Mouse (Mus musculus): ENCODE measurements around the gene Nat8f3. TPM values are rescaled to one million over a fixed set of nuclear protein-coding genes. Genes with fewer than 3 reads are reported as not detected.
"Not testable (repeated sequence)": the region's sequence is repeated elsewhere in the genome, so short reads cannot be mapped to it uniquely, and the experiment has no call there.

The Nat8f3 gene
- 0.15 and 0.34 TPM in 2 replicates for polyA plus RNA-seq (2016; fragmentation: Nextera tagmentation; extraction: Ambion mirVana)

DNA sequence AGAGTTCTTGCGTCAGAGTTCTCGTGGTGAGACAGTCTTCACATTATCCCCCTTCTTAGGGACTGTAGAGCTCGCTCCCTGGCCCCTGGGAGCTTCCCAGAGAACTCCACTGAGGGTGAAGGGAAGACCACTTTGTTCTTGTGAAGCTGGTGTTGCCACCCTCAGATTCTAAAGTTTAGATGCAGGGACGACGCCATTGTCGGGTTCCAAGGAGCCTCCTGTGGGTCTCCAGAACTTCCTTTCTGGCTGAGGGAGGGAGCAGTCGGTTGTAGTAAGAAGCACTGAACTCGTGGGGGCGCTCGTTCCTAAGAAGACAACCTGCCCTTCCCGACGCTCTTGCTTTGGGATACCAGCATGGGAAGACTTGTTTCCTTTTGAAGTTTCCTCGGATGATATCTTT lies at the start of gene Nat8f3:
Nat8f3 (minus strand) TSS at position 223 of the 400 bp plus-strand sequence.
- not testable (repeated sequence) for H3K9me3 ChIP-seq (replicated peaks); H3K4me3 ChIP-seq; ATAC-seq (ENCODE audit: insufficient number of reproducible peaks, low FRiP score); H3K27me3 ChIP-seq (replicated peaks); H3K4me1 ChIP-seq (replicated peaks); H3K36me3 ChIP-seq; H3K4me2 ChIP-seq; H3K27ac ChIP-seq (ENCODE audit: poor library complexity, severe bottlenecking); H3K9ac ChIP-seq
- WGBS = 52% methylated on average over 13 of the region's 13 CpGs

DNA sequence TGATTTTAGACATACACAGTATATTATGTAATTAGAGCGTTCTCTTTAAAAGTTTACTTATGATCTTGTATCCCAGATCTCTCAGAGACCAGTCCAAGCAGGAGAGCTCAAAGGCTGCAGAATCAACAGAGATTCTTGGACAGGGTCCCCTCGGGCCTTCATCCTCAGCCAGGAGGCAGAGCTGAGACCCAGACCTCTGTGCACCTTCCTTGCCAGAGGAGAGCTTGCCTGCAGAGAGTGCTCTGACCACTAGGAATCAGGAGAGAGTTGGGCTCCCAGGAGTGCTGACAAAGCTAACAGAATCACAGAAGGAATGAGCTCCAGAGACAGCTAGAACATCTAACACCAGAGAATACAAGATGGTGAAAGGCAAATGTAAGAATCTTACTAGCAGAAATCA lies 47.8 kb upstream of the Nat8f3 start:
- no peaks in the 10 kb centered on the region for H3K27me3 ChIP-seq (replicated peaks)
- WGBS = 81% methylated on average over 2 of the region's 2 CpGs
- H3K36me3 ChIP-seq = no peaks in the 10 kb centered on the region
- H3K4me2 ChIP-seq = no peak overlapping the region
- no peak overlapping the region for H3K4me3 ChIP-seq
- ATAC-seq (ENCODE audit: insufficient number of reproducible peaks, low FRiP score) = no peak
- H3K9ac ChIP-seq = no peak overlapping the region
- H3K9me3 ChIP-seq (replicated peaks) = no peaks in the 10 kb centered on the region
- no peaks in the 10 kb centered on the region for H3K4me1 ChIP-seq (replicated peaks)
- H3K27ac ChIP-seq (ENCODE audit: poor library complexity, severe bottlenecking) = no peak overlapping the region

DNA sequence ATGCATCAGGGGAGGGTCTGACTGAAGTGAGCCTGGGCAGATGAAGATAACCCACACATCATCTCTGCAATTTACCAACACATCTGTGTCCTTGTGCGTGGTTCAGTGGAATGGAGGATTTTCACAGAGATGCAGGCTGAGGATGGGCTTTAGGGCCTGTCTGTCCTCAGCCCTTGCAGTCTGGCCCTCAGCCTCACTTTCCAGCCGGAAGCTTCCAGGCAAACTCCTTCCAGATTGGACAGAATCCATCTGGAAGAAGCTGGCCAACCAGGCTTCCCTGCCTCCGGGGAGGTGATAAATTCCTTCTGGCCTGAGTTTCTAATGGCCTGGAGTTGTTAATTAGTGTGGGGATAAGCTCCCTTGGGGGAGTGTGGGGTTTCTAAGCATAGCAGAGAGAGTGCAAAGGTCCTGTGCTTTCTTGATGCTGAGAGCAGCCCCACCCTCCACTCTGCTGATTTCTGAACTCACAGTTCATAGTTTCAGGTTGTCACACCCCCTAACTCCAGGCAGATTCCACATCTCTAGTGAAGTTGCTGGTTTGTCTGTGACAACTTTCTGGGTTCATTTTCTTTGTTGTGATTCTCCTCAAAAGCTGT lies 45.5 kb upstream of the Nat8f3 start:
- WGBS = 62% methylated on average over 3 of the region's 3 CpGs

DNA sequence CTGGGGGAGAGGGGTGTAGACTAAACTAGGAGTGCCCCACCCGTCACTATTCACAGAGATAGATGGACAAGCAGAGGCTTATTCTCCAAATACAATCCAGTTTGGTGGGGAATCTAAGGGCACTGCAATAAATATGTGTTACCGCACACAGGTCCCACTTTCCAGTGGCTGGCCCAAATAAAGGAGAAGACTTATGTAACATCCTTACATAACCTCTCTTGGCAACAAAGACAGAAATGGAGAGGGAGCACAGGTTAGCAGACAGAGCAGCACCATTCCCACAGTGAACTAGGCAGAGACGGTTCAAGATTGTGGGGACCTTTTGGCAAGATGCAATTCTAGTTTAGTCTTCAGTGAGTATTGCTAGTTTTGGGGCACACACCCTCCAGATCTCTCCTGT lies 45.0 kb upstream of the Nat8f3 start:
- ATAC-seq (ENCODE audit: insufficient number of reproducible peaks, low FRiP score); H3K27me3 ChIP-seq (replicated peaks); H3K4me3 ChIP-seq; H3K4me1 ChIP-seq (replicated peaks); H3K27ac ChIP-seq (ENCODE audit: poor library complexity, severe bottlenecking); H3K9me3 ChIP-seq (replicated peaks); H3K36me3 ChIP-seq; H3K9ac ChIP-seq; H3K4me2 ChIP-seq: not testable (repeated sequence)
- WGBS = 81% methylated on average over 3 of the region's 3 CpGs

More for the DNA sequence above, 45.5 kb upstream of the Nat8f3 start:
- not testable (repeated sequence) for ATAC-seq (ENCODE audit: insufficient number of reproducible peaks, low FRiP score); H3K4me3 ChIP-seq; H3K27me3 ChIP-seq (replicated peaks); H3K9me3 ChIP-seq (replicated peaks); H3K4me1 ChIP-seq (replicated peaks); H3K27ac ChIP-seq (ENCODE audit: poor library complexity, severe bottlenecking); H3K4me2 ChIP-seq; H3K9ac ChIP-seq; H3K36me3 ChIP-seq

DNA sequence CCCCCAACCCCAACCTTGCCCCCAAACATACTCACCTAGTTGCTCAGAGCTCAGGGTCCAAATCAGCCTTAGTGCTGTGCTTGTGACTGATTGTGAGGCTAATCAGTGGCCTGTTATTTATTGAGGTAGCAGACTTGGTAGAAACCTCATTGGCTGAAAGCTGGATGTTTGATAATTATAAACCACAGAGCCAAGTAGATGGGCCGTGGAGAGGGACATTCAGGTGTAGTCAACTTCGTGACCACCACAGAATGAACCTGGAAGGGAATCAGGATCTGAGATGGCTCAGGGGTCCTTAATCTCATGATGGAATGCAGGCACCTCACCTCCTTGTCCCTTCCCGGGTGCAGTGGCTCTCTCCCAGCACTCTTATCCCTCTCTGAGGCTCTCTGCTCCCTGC lies 44.2 kb upstream of the Nat8f3 start:
- H3K9me3 ChIP-seq (replicated peaks); H3K4me2 ChIP-seq; H3K27me3 ChIP-seq (replicated peaks); ATAC-seq (ENCODE audit: insufficient number of reproducible peaks, low FRiP score); H3K27ac ChIP-seq (ENCODE audit: poor library complexity, severe bottlenecking); H3K9ac ChIP-seq; H3K36me3 ChIP-seq; H3K4me1 ChIP-seq (replicated peaks); H3K4me3 ChIP-seq: not testable (repeated sequence)
- WGBS = 50% methylated on average over 3 of the region's 3 CpGs

DNA sequence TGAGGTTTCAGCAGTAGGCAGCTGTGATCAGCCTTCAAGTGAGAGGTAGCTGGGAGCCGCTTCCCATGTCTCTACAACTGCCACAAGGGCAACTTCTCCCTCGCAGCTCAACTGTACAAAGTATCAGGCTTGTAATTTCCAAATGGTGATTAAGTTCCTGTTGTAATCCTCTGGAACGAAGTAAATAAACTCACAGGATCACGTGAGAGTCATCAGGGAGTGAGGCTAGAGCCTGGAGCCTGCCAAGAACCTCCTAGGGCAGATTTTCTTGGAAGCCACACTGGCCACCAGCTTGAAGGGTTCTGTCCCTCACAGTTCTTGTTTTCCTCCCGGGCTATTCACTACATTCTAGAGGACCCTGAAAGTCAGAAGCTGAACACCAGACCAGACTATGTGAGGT lies 37.6 kb upstream of the Nat8f3 start:
- not testable (repeated sequence) for H3K9ac ChIP-seq; H3K4me3 ChIP-seq; H3K36me3 ChIP-seq; H3K4me1 ChIP-seq (replicated peaks); H3K27ac ChIP-seq (ENCODE audit: poor library complexity, severe bottlenecking); ATAC-seq (ENCODE audit: insufficient number of reproducible peaks, low FRiP score); H3K27me3 ChIP-seq (replicated peaks); H3K9me3 ChIP-seq (replicated peaks); H3K4me2 ChIP-seq
- WGBS = 69% methylated on average over 5 of the region's 5 CpGs

DNA sequence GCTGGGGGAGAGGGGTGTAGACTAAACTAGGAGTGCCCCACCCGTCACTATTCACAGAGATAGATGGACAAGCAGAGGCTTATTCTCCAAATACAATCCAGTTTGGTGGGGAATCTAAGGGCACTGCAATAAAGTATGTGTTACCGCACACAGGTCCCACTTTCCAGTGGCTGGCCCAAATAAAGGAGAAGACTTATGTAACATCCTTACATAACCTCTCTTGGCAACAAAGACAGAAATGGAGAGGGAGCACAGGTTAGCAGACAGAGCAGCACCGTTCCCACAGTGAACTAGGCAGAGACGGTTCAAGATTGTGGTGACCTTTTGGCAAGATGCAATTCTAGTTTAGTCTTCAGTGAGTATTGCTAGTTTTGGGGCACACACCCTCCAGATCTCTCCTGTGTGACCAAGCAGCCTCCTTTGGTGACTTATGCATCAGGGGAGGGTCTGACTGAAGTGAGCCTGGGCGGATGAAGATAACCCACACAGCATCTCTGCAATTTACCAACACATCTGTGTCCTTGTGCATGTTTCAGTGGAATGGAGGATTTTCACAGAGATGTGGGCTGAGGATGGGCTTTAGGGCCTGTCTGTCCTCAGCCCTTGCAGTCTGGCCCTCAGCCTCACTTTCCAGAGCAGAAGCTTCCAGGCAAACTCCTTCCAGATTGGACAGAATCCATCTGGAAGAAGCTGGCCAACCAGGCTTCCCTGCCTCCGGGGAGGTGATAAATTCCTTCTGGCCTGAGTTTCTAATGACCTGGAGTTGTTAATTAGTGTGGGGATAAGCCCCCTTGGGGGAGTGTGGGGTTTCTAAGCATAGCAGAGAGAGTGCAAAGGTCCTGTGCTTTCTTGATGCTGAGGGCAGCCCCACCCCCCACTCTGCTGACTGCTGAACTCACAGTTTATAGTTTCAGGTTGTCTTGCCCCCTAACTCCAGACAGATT lies 2.2 kb downstream of the Nat8f3 start:
- H3K9me3 ChIP-seq (replicated peaks); H3K4me3 ChIP-seq; H3K27ac ChIP-seq (ENCODE audit: poor library complexity, severe bottlenecking); H3K9ac ChIP-seq; H3K36me3 ChIP-seq; H3K27me3 ChIP-seq (replicated peaks); ATAC-seq (ENCODE audit: insufficient number of reproducible peaks, low FRiP score); H3K4me1 ChIP-seq (replicated peaks); H3K4me2 ChIP-seq: not testable (repeated sequence)
- whole genome bisulfite sequencing = 73% methylated on average over 6 of the region's 6 CpGs

DNA sequence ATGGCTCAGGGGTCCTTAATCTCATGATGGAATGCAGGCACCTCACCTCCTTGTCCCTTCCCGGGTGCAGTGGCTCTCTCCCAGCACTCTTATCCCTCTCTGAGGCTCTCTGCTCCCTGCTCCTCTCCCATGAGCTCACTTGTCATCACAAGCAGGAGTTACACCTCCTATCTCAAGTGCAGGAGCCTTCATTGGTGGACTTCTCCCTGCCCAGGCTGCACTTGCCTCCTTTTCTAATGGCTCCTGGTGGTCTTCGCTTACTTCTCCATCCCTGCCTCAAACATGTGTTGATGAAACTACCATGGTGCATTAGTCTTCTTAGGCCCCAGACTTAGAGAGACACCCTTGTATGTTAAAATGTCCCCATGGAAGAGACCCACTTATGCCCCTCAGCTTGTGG lies 2.9 kb downstream of the Nat8f3 start:
- 26% methylated on average over 2 of the region's 2 CpGs for WGBS
- H3K36me3 ChIP-seq, H3K9ac ChIP-seq: not testable (repeated sequence)

DNA sequence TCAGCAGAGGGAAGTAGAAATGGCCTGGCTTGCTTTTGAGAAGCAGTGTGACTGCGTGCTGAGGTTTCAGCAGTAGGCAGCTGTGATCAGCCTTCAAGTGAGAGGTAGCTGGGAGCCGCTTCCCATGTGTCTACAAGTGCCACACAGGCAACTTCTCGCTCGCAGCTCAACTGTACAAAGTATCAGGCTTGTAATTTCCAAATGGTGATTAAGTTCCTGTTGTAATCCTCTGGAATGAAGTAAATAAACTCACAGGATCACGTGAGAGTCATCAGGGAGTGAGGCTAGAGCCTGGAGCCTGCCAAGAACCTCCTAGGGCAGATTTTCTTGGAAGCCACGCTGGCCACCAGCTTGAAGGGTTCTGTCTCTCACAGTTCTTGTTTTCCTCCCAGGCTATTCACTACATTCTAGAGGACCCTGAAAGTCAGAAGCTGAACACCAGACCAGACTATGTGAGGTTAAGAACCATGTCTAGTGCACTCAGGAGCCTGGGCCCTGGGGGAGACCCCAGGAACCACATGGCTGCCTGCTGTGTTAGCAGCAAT lies 9.8 kb downstream of the Nat8f3 start:
- not testable (repeated sequence) for H3K4me1 ChIP-seq (replicated peaks)
- WGBS = 37% methylated on average over 4 of the region's 6 CpGs

More for the DNA sequence above, 2.9 kb downstream of the Nat8f3 start:
- not testable (repeated sequence) for H3K4me3 ChIP-seq; ATAC-seq (ENCODE audit: insufficient number of reproducible peaks, low FRiP score); H3K27ac ChIP-seq (ENCODE audit: poor library complexity, severe bottlenecking); H3K4me1 ChIP-seq (replicated peaks); H3K27me3 ChIP-seq (replicated peaks); H3K4me2 ChIP-seq; H3K9me3 ChIP-seq (replicated peaks)

DNA sequence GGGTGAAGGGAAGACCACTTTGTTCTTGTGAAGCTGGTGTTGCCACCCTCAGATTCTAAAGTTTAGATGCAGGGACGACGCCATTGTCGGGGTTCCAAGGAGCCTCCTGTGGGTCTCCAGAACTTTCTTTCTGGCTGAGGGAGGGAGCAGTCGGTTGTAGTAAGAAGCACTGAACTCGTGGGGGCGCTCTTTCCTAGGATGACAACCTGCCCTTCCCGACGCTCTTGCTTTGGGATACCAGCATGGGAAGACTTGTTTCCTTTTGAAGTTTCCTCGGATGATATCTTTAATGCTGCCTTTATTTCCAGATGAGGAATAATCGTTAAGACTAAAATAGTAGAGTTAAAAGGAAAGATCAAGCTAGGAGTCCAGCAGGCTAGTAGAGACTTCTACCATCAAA lies 52.4 kb downstream of the Nat8f3 start, which contains the start of gene Nat8f7:
Nat8f7 (minus strand) TSS at position 101 of the 400 bp plus-strand sequence.
- H3K36me3 ChIP-seq; H3K9ac ChIP-seq; H3K4me1 ChIP-seq (replicated peaks); H3K27me3 ChIP-seq (replicated peaks); H3K4me3 ChIP-seq; H3K9me3 ChIP-seq (replicated peaks); H3K27ac ChIP-seq (ENCODE audit: poor library complexity, severe bottlenecking); ATAC-seq (ENCODE audit: insufficient number of reproducible peaks, low FRiP score); H3K4me2 ChIP-seq: not testable (repeated sequence)
- WGBS = 82% methylated on average over 10 of the region's 10 CpGs

More for the DNA sequence above, 9.8 kb downstream of the Nat8f3 start:
- not testable (repeated sequence) for H3K36me3 ChIP-seq; H3K4me3 ChIP-seq; H3K27ac ChIP-seq (ENCODE audit: poor library complexity, severe bottlenecking); H3K4me2 ChIP-seq; ATAC-seq (ENCODE audit: insufficient number of reproducible peaks, low FRiP score); H3K27me3 ChIP-seq (replicated peaks); H3K9ac ChIP-seq; H3K9me3 ChIP-seq (replicated peaks)

DNA sequence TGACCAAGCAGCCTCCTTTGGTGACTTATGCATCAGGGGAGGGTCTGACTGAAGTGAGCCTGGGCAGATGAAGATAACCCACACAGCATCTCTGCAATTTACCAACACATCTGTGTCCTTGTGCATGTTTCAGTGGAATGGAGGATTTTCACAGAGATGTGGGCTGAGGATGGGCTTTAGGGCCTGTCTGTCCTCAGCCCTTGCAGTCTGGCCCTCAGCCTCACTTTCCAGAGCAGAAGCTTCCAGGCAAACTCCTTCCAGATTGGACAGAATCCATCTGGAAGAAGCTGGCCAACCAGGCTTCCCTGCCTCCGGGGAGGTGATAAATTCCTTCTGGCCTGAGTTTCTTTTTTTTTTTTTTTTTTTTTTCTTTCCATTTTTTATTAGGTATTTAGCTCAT lies 55.9 kb downstream of the Nat8f3 start:
- H3K4me3 ChIP-seq; ATAC-seq (ENCODE audit: insufficient number of reproducible peaks, low FRiP score); H3K9me3 ChIP-seq (replicated peaks); H3K27me3 ChIP-seq (replicated peaks); H3K27ac ChIP-seq (ENCODE audit: poor library complexity, severe bottlenecking); H3K4me2 ChIP-seq; H3K9ac ChIP-seq; H3K36me3 ChIP-seq; H3K4me1 ChIP-seq (replicated peaks): not testable (repeated sequence)
- 50% methylated on average over 1 of the region's 1 CpGs for WGBS
